Mouse (Mus musculus): ENCODE results near the gene Kbtbd12.

Kbtbd12 gene

GRCm38 (mm10) chr6:88502030-88502970 lies 135.4 kb downstream of the Kbtbd12 start:
- no peak for DNase-seq (ENCODE audit: low spot score in 2 of 2)

GRCm38 (mm10) chr6:88500405-88500767 lies 137.4 kb downstream of the Kbtbd12 start:
- no peak for DNase-seq (ENCODE audit: low spot score in 2 of 2)

DNA sequence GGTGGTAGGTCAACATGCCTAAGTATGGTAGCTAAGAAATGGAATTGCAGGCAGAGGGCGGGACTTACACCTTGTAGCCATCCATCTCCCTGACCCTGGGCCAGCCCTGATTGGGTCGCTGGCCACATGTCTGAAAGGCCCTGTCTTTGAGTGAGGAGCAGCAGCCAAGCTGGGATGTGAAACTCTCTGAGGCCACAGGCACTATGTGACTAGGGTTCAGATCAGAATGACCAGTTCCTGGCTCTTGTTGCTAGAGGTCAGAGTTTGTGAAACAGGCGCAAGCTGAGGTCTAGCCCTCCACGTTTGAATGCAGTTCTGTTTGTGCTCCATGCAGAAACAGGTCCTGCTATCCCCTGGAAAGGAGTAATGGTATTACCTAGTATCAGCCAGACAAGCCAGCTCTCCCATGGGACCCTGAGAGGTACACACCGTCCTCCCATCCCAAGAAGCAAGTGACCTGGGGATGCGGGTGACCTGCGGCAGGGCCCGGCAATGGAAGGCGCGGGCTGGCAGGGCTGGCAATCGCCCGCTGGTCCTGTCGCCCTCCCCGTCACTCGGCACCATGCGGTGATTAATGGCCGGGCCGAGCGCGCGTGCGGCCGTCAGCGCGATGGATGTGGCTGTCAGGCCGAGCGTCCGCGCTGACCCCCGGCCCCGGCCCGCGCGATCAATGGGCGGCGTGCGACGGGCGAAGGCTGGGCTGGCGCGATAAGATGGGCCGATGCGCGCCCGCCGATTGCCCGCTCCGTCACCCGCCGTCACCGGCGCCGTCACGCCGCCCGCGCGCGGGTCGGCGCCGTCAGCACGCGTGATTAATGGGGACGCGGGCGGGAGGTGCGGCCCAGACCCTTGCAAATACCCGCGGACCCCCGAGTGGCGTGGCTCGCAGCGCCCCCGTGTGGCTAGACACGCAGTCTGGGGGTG lies 138.0 kb downstream of the Kbtbd12 start:
- peak in 1 of 2 experiments; percentile 46 for DNase-seq (ENCODE audit: low spot score in 2 of 2)

Measured in left cerebral cortex, adult 9 months (tissue).